Mouse (Mus musculus) erythroblast, adult 5-6 weeks (primary cell): Measurements from ENCODE around the gene Maats1. TPM values are rescaled to one million over a fixed set of nuclear protein-coding genes. Genes with fewer than 3 reads are reported as not detected.

Source experiments
- ATAC-seq: replicated peaks from 2 replicates; pipeline ENCODE4 v1.8.0; 2016; ENCODE audit warnings: moderate number of reproducible peaks, mild to moderate bottlenecking, moderate TSS enrichment, inconsistent platforms; ENCODE audit not compliant: poor library complexity, low FRiP score, severe bottlenecking
- total RNA-seq, 2 experiments: library from RNA; stranded (forward) in 1 of 2; stranded (reverse) in 1 of 2; fragments of 150-400 nt in 1 of 2; fragments of 200-764, 138-1000 nt in 1 of 2; gene quantifications; 2 replicates each; pipeline versions ENCODE4 v1.2.3 to v1.2.4; 2015 to 2017; ENCODE audit warnings: low replicate concordance in 2 of 2

The Maats1 gene
- total RNA-seq, 2 experiments from 2014 or later = not detected

- no peak for ATAC-seq
These were observed 37.3 kb downstream of the Maats1 start for GRCm38 (mm10) chr16:38304460-38305194.

- ATAC-seq = no peak
These were observed 39.6 kb downstream of the Maats1 start for GRCm38 (mm10) chr16:38302367-38302766.

- no peak for ATAC-seq
These were observed 43.5 kb downstream of the Maats1 start for GRCm38 (mm10) chr16:38298410-38298809.

- no peak for ATAC-seq
These were observed 46.5 kb downstream of the Maats1 start for GRCm38 (mm10) chr16:38295349-38295930.

- no peak for ATAC-seq
These were observed 47.1 kb downstream of the Maats1 start, which contains the start of gene Nr1i2 for GRCm38 (mm10) chr16:38294685-38295348. Gene Nr1i2 (minus strand): TSS chr16:38294824.

GRCm38 (mm10) chr16:38290151-38290550 lies 51.8 kb downstream of the Maats1 start:
- no peak for ATAC-seq

GRCm38 (mm10) chr16:38288851-38289250 lies 53.1 kb downstream of the Maats1 start:
- no peak for ATAC-seq

- no peak for ATAC-seq
These were observed 54.2 kb downstream of the Maats1 start for GRCm38 (mm10) chr16:38287762-38288161.

GRCm38 (mm10) chr16:38287357-38287756 lies 54.6 kb downstream of the Maats1 start:
- no peak for ATAC-seq

- no peak for ATAC-seq
These were observed 55.4 kb downstream of the Maats1 start for GRCm38 (mm10) chr16:38286541-38286940.

GRCm38 (mm10) chr16:38285801-38286200 lies 56.1 kb downstream of the Maats1 start:
- ATAC-seq = no peak

GRCm38 (mm10) chr16:38283300-38283699 lies 58.6 kb downstream of the Maats1 start:
- no peak for ATAC-seq

GRCm38 (mm10) chr16:38282559-38283160 lies 59.3 kb downstream of the Maats1 start:
- ATAC-seq = no peak

GRCm38 (mm10) chr16:38280951-38281350 lies 61.0 kb downstream of the Maats1 start:
- no peak for ATAC-seq

- no peak for ATAC-seq
These were observed 62.1 kb downstream of the Maats1 start for GRCm38 (mm10) chr16:38279794-38280193.

- ATAC-seq = no peak
These were observed 67.2 kb downstream of the Maats1 start for GRCm38 (mm10) chr16:38274737-38275136.

- no peak for ATAC-seq
These were observed 69.5 kb downstream of the Maats1 start for GRCm38 (mm10) chr16:38272483-38272882.

- ATAC-seq = no peak
These were observed 70.3 kb downstream of the Maats1 start for GRCm38 (mm10) chr16:38271601-38272000.

- ATAC-seq = no peak
These were observed 86.0 kb downstream of the Maats1 start for GRCm38 (mm10) chr16:38255927-38256326.

- no peak for ATAC-seq
These were observed 86.8 kb downstream of the Maats1 start for GRCm38 (mm10) chr16:38255107-38255506.

- no peak for ATAC-seq
These were observed 87.9 kb downstream of the Maats1 start for GRCm38 (mm10) chr16:38254001-38254400.
